Mouse (Mus musculus): ENCODE data around the gene Gm5148. TPM values are rescaled to one million over a fixed set of nuclear protein-coding genes. Genes with fewer than 3 reads are reported as not detected.

Gm5148 gene
- polyA plus RNA-seq, 1 experiment from 2014 or later = 20.3 TPM

Other genes starting within 250 kb of the Gm5148 start
- gene Spry1, start 84.5 kb downstream of the Gm5148 start, polyA plus RNA-seq (2018) = 0.07 to 0.12 TPM (median 0.08 TPM) in 3 replicates